Mouse (Mus musculus) regulatory T cell (primary cell): ENCODE measurements around the gene Zbtb42.

Source experiments
- in situ Hi-C: fragments of 300-600 bp; cut with MboI, MseI; formaldehyde crosslinking; loops from one replicate; pipeline ENCODE4 v1.15.1; 2025; ENCODE audit warnings: high pct_unique_total_duplicates

The Zbtb42 gene

DNA sequence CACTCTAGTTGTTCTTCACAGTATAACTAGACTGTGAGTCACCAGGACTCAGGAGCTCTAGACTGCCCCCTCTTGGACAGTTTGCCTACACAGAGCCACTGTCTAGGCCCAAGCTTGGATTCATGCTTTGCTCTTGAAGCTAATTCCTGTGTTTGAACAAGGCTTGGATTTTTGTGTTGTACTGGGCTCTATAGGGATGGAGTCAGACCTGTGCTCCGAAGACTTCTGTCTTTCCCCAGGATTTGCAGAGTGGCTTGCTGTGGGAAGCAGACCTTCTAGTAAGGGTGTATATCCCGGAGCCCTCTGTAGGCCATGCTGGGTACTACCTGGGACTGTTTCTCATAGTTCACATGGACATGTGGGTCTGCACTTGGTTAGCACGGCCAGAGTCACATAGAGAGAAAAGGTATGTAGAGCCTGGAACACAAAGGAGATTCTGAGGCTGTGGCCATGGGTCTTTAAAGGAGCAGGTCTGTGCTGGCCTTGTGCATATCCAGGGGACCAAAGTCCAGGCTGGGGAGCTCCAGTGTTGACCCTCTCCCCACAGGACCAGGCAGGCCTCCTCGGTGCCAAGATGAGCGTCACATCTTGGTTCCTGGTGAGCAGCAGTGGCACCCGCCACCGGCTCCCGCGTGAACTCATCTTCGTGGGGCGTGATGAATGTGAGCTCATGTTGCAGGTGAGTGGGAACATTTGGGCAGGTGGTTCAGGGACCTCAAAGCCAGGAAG lies 45.6 kb downstream of the Zbtb42 start:
- in situ Hi-C loops = no loop called here

DNA sequence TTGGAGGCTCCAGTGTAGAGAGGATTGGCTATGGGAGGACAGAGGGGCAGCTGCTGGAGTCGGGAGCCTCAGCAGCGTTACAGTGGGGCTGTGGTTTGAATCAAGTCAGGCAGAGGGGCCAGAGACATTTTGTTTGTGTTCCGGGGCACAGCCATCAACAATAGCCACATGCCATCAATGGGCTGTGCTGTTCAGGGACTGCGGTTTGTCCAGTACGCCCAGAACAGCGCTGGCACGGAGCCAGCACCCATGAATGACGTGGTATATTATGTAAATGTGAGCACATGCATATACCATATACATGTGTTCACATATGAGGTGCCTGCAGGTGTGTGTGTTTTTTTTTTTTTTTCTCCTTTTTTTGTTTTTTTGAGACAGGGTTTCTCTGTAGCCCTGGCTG lies 49.2 kb downstream of the Zbtb42 start:
- in situ Hi-C loops = no loop called here

DNA sequence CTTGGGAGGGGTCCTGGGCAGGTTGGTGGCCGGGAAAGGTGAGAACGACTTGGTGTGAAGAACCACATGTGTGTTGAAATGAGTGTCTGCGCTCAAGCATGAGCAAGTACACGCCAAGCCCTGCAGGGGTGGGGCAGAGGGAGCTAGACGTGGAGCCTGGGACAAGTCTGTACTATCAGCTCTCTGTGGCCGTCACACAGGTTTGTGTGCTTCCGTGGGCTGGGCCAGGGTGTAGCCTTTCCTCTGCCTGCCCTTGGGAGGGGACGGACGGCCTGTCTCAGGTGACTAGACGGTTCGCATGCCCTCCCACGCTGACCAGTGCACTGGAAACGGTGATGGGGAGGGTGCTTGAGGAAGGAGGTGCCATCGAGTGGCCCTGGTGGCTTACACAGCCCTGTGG lies 52.2 kb downstream of the Zbtb42 start:
- in situ Hi-C loops = no loop called here
